Mouse (Mus musculus) liver, postnatal 0 days (tissue): ENCODE data around the gene Dlx3.

Source experiments
- CTCF ChIP-seq: sonication (generic); IDR thresholded peaks from 2 replicates; pipeline ENCODE4 v1.5.1; 2016; ENCODE audit warnings: antibody characterized with exemption, low read depth
- EP300 ChIP-seq: IDR thresholded peaks from 2 replicates; pipeline ENCODE4 v1.6.1; 2016; ENCODE audit warnings: antibody characterized with exemption, low read depth, mild to moderate bottlenecking

- TF ChIP-seq CTCF: no peak
- TF ChIP-seq EP300: no peak
Measured at GRCm38 (mm10) chr11:95076536-95077111, 43.3 kb upstream of the Dlx3 start, which contains the start of gene Itga3.
